Mouse (Mus musculus): ENCODE results near the gene Atad5.
"Not testable (repeated sequence)": the region's sequence is repeated elsewhere in the genome, so short reads cannot be mapped to it uniquely, and the experiment has no call there.

The Atad5 gene

DNA sequence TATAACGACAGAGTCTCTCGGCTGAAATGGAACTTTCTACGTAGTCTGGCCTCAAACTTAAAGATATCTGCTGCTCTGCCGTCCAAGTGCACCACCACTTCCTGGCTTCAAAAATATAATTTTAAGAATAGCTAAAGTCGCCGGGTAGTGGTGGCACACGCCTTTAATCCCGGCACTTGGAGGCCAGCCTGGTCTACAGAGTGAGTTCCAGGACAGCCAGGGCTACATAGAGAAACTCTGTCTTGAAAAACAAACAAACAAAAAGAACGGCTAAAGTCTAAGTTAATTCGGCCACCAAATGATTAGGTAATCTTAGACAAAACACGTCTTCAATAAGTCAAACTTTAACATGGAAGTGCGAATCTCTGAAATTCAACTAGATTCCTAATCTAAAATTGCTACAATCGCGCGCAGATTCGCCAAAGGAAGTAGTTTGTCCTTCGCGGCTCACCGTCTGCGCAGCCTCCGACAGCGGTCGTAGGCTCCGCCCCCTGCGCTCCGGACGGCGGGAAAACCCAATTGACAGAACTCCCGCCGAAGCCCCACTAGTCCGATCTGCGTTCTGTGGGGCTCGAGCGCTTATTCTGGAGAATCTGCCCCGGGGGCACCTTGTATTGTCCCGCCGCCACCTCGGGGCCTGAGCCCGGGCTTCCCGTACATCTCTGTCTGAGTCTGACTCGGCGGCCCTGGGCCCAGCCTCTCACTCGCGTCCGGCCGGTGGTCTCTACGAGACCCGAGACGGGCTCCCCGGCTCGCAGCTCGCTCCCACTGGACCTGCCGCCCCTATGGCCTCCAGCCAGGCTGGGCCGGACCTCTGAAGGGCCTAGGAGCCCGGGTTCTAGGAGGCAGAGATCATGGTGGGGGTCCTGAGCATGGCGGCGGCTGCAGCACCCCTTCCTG is at the start of gene Atad5:
TSS of gene Atad5 (plus strand) at position 484 of the 900 bp plus-strand sequence.
- DNase-seq (ENCODE audit: low spot score): peak; percentile 81

DNA sequence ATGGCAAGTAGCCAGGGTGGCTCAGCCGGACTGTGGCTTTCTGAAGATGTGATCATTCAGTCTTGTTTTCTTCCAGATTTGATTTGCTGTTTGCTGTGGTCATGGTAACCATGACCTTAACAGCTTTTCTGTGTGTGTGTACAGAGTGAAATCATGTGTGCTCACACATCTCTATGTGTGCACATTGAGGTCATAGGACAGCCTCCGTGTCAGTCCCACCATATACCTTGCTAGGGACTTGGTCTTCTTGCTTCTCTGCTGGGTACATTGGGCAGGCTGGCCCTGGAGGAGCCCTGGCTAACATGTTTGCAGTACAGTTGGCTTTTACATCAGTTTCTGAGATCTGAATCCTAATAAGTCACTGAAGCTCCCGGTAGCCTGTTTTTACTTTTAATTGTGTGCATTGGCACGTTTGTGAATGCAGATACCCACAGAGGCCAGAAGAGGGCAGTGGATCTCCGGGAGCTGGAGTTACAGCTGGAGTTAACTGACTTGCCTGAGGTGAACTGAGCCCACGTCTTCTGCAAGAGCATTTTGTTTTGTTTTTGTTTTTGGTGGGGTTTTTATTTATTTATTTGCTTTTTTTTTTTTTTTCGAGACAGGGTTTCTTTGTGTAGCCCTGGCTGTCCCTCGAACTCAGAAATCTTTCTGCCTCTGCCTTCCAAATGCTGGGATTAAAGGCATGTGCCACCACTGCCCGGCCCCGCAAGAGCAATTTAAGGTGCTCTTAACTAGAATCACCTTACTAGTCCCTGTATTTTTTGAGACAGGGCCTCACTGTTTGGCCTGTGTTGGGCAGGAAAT is 46.4 kb upstream of the Atad5 start:
- peak; percentile 47 for DNase-seq (ENCODE audit: low spot score)

DNA sequence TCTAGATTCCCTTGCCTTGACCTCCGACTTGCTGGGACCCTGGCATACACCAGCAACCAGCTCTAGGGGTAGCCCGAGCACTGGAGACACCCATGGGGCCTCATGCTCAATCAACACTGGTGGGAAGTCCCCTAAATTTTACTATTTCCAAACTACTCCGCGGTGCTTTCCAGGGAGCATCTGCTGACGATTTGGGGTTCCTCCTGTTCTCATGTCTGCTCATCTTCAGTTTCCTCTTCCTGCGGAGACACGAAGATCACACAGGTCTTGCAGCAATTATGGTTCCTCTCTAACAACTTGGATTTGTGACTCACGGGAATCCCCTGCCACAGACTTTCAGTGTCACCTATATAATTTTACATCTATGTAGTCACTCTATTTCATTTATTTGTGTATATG is 45.8 kb upstream of the Atad5 start:
- DNase-seq (ENCODE audit: low spot score): no peak

DNA sequence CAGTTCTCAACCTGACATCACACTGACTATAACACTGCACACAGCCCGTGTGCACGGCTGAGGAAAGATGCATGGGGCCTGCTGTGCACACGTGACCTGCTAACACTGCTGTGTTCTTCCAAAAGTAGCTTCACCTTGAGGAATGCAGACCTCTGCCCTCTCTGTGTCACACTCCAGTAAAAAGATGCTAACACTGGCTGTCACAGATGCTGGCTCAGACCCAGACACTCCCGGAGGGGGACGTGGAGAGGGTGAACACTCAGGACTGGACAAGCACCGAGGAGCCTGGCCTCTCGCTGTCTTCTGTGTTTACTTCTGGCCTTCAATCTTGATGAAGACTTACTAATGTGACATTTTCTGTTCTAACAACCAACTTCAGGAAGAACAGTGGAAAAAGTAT is 42.3 kb upstream of the Atad5 start:
- DNase-seq (ENCODE audit: low spot score): no peak

DNA sequence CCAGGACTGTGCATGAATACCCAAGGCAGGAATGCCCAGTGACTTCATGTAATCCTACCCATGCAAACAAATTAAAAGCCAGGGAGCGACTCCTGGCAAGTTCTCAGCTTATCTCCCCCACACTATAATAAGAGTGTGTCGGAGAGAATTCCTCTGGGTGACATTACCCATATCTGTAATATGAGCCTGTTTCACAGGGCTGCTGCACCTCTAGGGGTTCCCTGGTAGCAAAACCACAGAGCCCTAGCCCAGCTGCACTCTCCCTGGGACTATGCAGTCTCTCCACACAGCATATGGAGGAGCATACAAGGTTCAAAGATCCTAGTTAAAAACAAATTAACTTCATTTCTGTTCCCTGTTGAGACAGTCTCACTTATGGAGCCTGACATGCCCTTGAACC is 39.1 kb upstream of the Atad5 start:
- no peak for DNase-seq (ENCODE audit: low spot score)

DNA sequence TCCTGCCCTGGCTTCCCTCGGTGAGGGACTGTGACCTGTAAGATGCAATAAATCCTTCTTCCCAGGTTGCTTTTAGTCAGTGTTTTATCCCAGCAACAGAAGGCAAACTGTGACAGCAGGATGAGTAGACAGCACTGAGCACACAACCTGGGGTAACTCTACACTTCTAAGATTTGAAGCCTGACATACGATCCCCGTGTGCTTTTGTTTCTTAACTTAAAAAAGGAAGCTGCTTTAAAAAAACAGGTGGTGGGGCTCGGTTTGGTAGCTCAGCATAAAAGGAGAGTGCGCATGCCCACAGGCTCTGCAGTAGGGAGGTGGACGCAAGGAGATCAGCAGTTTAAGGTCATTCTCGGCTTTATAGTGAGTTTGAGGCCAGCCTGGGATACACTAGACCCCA is 36.7 kb upstream of the Atad5 start:
- no peak for DNase-seq (ENCODE audit: low spot score)

DNA sequence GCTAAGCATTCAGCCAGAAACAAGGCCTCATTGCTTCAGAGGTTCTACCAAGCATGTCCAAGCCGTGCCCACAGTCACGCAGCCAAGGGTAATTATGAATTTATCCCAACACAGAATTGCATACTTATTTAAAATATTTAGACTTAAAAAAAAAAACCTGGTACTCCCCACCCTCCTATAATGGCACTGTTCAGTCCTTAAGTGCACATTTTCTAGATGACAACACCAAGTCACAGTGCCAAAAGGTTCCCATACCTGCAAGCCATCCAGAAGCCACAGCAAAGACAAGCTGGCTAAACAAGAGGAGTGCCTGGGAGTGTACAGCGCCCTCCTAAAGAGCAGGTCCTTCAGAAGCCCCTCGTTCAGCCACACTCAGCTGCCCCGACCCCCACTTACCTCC is 36.0 kb upstream of the Atad5 start:
- no peak for DNase-seq (ENCODE audit: low spot score)

DNA sequence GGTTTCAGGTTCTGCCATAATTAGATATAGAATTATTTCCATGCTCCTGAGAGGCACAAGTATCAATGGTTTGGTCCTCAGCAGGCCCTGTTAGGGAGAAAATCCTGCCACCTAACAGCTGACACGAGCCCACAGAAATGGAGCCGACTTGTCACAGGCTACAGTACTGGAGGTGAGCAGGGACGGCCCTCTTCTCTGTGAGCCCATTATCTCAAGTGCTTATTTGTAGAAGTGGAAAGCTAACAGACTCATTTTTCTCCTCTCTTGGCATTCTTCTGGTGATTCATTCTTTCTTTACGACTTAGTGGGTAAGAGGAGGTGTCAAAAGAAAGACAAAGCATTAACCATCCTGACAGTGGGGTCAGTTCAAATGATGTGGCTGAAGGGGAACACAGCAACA is 34.5 kb upstream of the Atad5 start:
- DNase-seq (ENCODE audit: low spot score): no peak

DNA sequence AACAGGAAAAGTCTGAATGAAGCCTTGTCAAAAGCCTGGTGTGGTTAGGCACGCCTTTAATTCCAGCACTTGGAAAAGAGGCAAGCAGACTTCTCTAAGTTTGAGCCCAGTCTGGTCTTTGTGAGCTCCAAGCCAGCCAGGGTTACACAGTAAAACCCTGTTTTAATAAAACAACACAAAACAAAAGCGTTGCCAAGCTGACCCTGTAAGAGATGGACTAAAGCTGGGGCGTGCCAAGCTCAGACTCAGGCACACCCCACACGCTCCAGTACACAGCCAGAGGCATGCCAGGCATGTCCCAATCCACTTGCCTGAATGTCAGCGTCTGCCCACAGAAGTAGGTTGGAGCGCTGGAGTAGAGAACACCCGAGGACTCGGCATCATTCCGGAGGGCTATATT is 33.1 kb upstream of the Atad5 start:
- DNase-seq (ENCODE audit: low spot score): no peak

DNA sequence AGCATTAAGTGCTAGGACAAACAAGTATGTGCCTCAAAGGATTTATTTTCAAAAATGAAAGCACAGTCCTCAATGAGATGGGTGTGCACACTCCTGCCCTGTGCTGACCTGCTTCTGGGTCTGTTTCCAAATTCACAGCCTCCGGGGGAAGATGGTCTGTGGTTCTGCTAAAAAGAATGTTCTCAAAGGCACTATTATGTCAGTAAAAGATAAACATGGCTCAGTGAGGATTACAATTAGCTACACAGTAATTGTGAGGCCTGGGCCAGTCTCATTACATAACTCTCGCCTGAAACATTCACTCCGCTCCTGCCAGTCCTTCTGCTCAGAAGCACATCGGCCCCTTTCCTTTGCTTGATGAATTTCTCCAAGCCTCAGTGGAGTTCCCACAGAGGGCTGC is 27.0 kb upstream of the Atad5 start:
- no peak for DNase-seq (ENCODE audit: low spot score)

DNA sequence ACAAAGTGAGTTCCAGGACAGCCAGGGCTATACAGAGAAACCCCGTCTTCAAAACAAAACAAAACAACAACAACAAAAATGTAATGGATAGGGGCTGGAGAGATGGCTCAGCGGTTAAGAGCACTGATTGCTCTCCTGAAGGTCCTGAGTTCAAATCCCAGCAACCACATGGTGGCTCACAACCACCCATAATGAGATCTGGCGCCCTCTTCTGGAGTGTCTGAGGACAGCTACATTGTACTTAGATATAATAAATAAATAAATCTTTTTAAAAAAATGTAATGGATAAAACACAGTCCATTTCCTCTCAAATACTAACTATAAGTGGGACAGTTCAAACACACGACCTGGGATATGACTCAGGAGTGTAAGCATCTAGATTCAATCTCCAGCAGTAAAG is 22.8 kb upstream of the Atad5 start:
- DNase-seq (ENCODE audit: low spot score): not testable (repeated sequence)

DNA sequence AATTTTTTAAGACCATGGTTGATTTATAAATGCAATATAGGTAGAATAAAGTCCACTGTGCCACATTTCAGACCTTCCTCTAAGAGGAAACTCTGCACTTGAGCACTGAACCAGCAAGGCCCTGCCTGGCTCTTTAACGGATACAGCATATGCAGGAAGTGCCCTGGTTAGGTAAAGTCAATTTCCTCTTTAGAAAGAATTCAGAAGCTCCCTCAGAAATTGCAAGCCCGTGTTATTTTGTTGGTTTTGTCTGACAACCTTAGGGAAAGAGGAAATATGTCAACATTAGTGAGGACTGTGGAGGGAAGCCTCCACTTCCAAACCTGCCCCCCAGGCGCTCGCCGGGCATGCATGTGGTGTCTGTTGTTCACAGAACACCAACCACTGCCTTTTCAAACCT is 21.6 kb upstream of the Atad5 start:
- DNase-seq (ENCODE audit: low spot score): no peak

DNA sequence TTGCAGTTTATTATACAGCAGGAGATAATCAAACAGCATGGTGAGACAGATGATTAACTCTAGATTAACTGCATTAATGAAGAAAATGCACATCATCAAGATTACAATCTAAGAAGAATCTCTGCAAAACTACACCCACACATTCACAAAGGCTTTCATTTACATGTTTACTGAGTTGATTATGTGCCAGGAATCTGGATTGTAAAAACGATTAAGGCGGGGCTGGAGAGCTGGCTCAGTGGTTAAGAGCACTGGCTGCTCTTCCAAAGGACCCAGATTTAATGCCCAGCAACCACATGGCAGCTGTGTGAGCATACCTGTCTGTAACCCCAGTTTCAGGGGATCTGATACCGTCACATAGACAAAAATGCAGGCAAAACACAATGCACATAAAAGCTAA is 19.4 kb upstream of the Atad5 start:
- no peak for DNase-seq (ENCODE audit: low spot score)

DNA sequence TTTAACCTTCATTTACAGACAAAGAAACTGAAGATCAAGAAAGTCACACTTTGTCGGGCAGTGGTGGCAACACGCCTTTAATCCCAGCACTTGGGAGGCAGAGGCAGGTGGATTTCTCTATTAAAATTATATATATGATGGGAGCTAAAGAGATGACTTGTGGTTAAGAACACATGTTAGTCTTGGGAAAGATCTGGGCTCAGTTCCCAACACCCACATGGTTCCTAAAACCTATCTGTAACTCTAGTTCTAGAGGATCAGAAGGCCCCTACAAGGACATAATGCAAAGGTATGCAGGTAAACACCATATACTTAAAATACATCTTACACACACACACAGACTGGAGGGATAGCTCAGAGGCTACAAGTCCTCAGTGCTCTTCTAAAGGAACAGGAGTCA is 18.2 kb upstream of the Atad5 start:
- peak; percentile 22 for DNase-seq (ENCODE audit: low spot score)

DNA sequence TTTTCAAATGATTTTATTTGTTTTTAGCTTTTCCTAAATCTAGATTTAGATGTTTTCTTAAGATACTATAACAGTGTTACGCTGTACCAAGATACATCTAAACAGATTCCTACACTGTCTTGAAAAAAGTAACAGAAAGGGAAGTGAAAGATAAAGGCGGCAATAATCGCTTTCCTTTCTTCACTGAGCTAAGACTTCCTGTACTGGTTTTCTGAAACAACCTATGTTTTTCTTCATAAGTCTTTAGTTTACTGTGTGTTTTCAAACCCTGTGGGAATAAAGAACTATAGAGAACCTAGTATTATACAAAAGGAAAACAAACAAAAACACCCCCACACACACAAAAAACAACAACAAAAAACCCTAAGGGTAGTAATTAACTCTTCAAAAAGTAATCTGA is 16.8 kb upstream of the Atad5 start:
- no peak for DNase-seq (ENCODE audit: low spot score)

DNA sequence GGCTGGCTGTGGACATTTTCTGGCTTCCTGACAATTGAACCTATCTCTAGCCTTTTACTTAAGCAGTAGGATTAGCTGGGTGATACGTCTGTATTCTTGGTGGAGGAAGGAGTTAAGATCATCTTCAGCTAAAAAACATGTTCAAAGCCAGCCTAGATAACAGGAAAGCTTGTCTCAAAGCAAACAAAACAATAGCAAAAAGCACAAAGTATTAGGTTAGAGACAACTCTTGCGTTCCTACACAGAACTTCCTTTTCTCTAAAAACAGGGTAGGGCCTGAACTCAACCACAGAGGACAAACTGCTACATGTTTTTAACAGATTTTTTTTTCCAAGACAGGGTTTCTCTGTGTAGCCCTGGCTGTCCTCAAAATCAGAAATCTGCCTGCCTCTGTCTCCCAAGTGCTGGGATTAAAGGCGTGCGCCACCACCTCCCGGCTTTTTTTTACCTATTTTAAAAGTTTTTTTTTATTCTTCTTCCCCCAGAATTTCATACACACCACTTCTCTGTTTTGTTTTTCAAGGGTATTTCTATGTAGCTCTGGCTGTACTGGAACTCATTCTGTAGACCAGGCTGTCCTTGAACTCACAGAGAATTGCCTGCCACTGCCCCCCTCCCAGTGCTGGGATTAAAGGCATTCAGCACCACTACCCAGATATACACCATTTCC is 13.5 kb upstream of the Atad5 start:
- DNase-seq (ENCODE audit: low spot score): no peak

DNA sequence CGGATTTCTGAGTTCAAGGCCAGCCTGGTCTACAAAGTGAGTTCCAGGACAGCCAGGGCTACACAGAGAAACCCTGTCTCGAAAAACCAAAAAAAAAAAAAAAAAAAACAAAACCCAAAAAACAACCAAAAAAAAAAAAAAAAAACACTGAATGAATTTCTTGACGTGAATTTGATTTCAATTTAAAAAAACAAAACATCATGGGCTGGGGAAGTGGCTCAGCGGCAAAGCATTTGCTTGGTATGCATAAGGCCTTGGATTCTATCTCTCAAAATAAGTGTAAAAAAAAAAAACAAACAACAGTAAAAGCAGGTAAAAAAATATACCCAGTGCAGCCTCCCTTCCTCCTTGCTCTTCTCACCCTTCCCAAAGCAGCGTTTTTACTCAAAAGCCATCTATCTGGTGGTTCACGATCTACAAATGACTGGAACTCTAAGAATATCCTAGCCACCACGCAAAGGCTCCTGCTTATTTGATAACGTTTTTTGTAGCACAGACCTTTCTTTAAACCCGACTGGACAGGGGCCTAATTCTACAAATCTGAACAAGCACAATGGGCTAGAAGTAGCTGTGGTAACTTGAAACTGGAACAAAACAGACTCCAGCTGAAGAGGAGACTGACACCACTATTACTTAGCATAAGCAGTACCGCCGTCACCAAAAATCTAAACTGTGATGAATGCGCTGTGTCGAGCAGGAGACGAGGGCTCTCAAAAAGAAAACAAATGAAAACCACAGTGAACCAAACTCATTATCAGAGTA is 11.2 kb upstream of the Atad5 start:
- no peak for DNase-seq (ENCODE audit: low spot score)

DNA sequence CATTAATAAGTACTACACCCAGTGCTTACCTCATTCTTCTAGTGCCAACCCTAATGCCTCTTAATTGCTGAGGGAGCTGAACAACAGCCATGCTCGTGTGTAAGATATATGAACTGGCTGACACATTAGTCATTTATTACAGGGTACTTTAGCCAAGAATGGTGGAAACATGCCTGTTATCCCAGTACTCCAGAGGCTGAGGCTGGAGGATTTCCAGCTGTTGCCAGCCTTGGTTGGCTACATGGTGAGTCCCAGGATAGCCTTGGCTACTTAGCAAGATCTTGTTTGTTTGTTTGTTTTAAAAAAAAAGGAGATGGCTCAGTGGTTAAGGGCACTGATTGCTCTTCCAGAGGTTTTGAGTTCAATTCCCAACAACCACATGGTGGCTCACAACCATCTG is 10.4 kb upstream of the Atad5 start:
- no peak for DNase-seq (ENCODE audit: low spot score)

DNA sequence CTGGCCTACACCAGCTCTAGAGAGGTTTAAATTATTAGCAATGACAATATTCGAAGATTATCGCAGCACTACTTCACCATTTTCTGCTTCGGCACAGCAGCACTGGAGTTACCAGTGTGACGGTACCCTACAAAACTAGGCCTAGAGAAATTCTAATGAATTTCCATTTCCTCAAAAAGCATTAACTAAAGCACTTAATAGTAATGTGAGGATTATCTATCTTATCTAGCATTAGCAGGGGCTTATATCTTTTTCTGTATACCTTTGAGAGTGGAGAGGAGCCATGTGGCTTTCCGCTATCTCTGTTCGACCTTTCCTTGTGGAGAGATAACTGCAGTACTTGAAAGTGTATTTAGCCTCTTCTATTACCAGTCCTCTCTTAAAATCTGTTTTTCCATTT is 9.4 kb upstream of the Atad5 start:
- no peak for DNase-seq (ENCODE audit: low spot score)

DNA sequence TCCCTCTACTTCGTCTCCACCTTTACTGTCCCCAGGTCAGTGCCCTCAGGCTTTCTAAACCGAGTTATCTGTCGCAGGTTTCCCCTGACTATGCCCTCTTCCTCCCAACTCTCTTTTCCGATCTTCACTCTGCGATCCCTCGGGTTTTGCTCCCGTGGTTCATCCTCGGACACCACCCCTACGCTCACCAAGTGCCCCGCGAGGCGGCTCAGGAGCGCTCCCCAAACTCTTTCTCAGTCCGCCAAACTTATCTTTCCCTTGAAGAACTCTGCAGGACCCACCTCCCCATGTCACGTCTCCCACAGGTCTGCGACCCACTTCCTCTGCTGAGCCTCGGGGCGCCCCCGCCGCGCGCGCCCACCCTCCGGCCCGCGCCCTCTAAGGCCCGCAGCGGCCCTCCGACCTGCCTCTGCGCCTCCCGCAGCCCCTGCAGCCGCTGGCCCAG is 8.8 kb upstream of the Atad5 start:
- DNase-seq (ENCODE audit: low spot score): peak; percentile 24

DNA sequence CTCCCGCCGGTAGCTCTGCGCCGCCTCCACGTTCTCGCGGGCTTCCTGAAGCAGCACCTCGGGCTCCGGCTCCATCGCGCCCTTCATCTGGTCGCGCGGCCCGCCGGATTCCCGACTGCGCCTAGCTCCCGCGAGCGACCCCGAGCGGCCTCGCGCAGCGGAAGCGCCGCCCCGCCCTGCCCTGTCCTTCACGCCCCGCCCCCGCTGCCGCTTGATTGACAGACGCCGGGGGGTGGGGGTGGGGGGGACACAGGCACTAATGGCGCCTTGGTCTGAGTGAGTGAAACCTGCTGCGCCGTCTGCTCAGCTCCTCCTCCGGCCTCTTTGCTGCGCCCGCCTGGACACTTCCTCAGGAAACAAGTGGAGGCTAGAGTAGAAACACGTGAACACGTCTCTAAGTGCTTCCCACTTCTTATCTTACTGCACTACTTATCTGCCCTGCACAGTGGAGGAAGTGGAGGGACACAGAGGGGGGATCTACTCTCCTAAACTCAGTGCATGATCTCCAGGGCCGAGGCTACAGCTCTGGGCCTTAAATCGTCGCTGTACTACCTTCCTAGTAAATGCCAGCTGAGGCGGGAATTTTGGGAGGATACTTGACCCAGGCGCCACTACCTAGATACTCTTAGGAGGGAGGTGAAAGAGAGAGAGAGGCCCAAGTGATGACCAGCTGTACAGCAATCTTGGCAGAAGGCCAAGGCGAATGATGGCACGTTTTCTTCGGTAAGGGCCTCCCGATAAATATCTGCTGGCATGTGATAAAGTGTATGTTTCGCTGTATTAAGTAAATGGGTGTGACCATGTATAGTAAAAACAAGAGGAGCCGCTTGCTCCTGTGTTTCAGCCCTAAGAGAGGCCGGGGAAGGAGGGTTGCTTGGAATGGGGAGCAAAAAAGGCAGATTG is 8.1 kb upstream of the Atad5 start, which contains the start of gene Crlf3:
TSS of gene Crlf3 (minus strand) at position 166 of the 903 bp plus-strand sequence.
- DNase-seq (ENCODE audit: low spot score): peak; percentile 90

All from adipocyte (in vitro differentiated cells).